ENCODE assay signal across 8 mouse cellular contexts in the genomic region with DNA sequence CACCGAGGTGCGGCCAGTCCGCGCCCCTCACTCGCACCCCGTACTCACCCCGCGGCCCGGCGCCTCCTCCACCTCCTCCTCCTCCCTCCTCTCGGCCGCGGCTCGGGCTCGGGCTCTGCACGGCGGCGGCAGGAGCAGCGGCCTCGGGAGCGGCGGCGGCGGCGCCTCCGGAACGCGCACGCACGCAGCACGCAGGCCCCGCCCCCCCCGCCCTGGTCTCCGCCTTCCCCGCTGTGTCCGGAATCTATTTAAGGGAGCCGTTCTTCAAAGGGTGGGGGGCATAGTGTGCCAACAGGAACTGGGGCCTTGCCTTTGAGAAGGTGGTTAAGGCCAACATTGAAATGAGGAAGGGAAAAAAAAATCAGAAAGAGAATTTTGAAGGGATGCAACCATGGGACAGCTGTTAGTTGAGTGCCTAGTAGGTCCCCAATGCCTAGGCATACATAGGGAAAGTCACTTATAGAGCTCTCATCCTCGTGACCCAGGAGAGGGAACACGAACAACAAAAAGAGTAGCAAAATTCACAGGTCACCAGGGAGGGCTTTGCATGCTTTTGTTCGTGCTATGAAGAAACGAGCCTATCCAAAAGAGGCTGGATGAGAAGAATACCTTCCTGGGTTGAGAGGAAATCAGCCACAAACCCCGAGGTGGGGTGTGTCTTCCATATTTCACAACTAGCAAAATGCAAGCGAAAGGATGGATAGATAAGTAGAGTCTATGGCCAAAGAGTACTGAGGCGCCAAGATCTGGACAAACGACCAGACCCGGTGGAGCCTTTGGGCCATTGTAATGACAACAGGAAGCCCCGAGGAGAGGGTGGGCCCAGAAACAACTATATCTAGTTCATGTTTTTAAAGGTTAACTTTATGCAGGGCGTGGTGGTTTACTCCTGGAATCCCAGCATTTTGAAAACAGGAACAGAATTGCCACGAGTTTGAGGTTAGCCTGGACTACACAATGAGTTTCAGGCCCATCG. TPM values are rescaled to one million over a fixed set of nuclear protein-coding genes. Genes with fewer than 3 reads are reported as not detected.
DNase-seq lines count a peak whose midpoint lies in the region; ATAC-seq and TF ChIP-seq lines count a peak whose summit lies in the region.

Rap1a (minus strand) TSS at position 146 of the 976 bp plus-strand sequence.

- H3K4me1 ChIP-seq in hindbrain, postnatal 0 days (ENCODE audit: insufficient read depth, low read length): peaks cover 8% of the 10 kb centered on the region; the same call in 1 of the 2 replicates
- peaks cover 59% of the 10 kb centered on the region for H3K4me1 ChIP-seq in megakaryocyte, embryonic 14.5 days

- WGBS in hindbrain, postnatal 0 days: 19% methylated on average over 41 of the region's 50 CpGs

- TF ChIP-seq CTCF in hindbrain, postnatal 0 days (IDR thresholded peaks at IDR 0.05; ENCODE audit: low read depth): no peak

- peak within 1 kb of the TSS; percentile 73 for H3K4me2 ChIP-seq in hindbrain, postnatal 0 days (ENCODE audit: low read depth, low read length)

- peak within 1 kb of the TSS; percentile 89 for H3K27ac ChIP-seq in hindbrain, postnatal 0 days

- peak; percentile 26 for DNase-seq in WW6 (ENCODE audit: low read depth, low spot score)
- DNase-seq in gastrocnemius, adult 8-10 months (ENCODE audit: low spot score in 2 of 2): peak; percentile 42 to 61
- DNase-seq in hindbrain, postnatal 0 days (ENCODE audit: low spot score): peak; percentile 90
- DNase-seq in left cerebral cortex, adult 8-10 months (ENCODE audit: low spot score in 2 of 2): peak; percentile 36 to 51
- DNase-seq in right cerebral cortex, postnatal 10 days (ENCODE audit: low spot score in 2 of 2): peak; percentile 79 to 80
- DNase-seq in urinary bladder, postnatal 14 days (ENCODE audit: low spot score): peak; percentile 72

- H3K27me3 ChIP-seq in hindbrain, postnatal 0 days (ENCODE audit: insufficient read depth, low read length): no peaks in the 10 kb centered on the region
- no peaks in the 10 kb centered on the region for H3K27me3 ChIP-seq in megakaryocyte, embryonic 14.5 days (replicated peaks)

- no peaks in the 10 kb centered on the region for H3K36me3 ChIP-seq in hindbrain, postnatal 0 days (ENCODE audit: insufficient read depth, low read length)
- peaks cover 5% of the 10 kb centered on the region for H3K36me3 ChIP-seq in megakaryocyte, embryonic 14.5 days (replicated peaks; ENCODE audit: low read length)

- peak within 1 kb of the TSS; percentile 77 for H3K9ac ChIP-seq in hindbrain, postnatal 0 days (replicated peaks; ENCODE audit: low read length)

- H3K4me3 ChIP-seq in hindbrain, postnatal 0 days (ENCODE audit: low read length): peak within 1 kb of the TSS; percentile 92
- H3K4me3 ChIP-seq in megakaryocyte, embryonic 14.5 days (replicated peaks): peak within 1 kb of the TSS; percentile 97

- ATAC-seq in common myeloid progenitor, adult 5-6 weeks (replicated peaks; ENCODE audit: low read depth, poor library complexity, severe bottlenecking): peak; percentile 40
- ATAC-seq in hindbrain, postnatal 0 days: peak; percentile 96

- H3K9me3 ChIP-seq in hindbrain, postnatal 0 days (ENCODE audit: low read length): no peaks in the 10 kb centered on the region
- no peaks in the 10 kb centered on the region for H3K9me3 ChIP-seq in megakaryocyte, embryonic 14.5 days

RNA-seq across cellular contexts. Expression of gene Rap1a, which starts in this region (rescaled TPM):
- total RNA-seq in common myeloid progenitor, adult 5-6 weeks (2017): 134 and 136 TPM in 2 replicates
- total RNA-seq in gastrocnemius, adult 8-10 months (2022): 10 to 100 TPM; 86.6 to 93.8 (median 92.1) TPM
- 17.1 and 19.0 TPM in 2 replicates for total RNA-seq in hindbrain, postnatal 0 days (2014; rRNA removed)
- 78.6 and 85.8 TPM in 2 replicates for polyA plus RNA-seq in hindbrain, postnatal 0 days (2015; fragmentation: Nextera tagmentation; extraction: Ambion mirVana)
- total RNA-seq in left cerebral cortex, adult 8-10 months (2022): 10 to 100 TPM; 68.6 to 76.2 (median 74.4) TPM
- 3.2 and 38.3 TPM in 2 replicates for polyA plus RNA-seq in megakaryocyte, embryonic 14.5 days (2012; ENCODE audit: insufficient read depth, low replicate concordance)

Comparison
In these comparisons a context has a peak if more than half of its experiments do, and no peak if none do; other contexts are left out.
1. Peak in every context shown above with its lines: DNase-seq, ATAC-seq, H3K4me3 ChIP-seq and H3K27ac ChIP-seq.
2. DNase-seq: peak in every context shown above with its lines; median percentile 90 in hindbrain, postnatal 0 days; 80 in right cerebral cortex, postnatal 10 days; 72 in urinary bladder, postnatal 14 days; 52 in gastrocnemius, adult 8-10 months; 44 in left cerebral cortex, adult 8-10 months; 26 in WW6.